Mouse (Mus musculus): ENCODE data around the gene Fam168a. TPM values are rescaled to one million over a fixed set of nuclear protein-coding genes. Genes with fewer than 3 reads are reported as not detected.
"Not testable (repeated sequence)": the region's sequence is repeated elsewhere in the genome, so short reads cannot be mapped to it uniquely, and the experiment has no call there.

The Fam168a gene
- polyA plus RNA-seq, 1 experiment from 2014 or later: 45.7 TPM

DNA sequence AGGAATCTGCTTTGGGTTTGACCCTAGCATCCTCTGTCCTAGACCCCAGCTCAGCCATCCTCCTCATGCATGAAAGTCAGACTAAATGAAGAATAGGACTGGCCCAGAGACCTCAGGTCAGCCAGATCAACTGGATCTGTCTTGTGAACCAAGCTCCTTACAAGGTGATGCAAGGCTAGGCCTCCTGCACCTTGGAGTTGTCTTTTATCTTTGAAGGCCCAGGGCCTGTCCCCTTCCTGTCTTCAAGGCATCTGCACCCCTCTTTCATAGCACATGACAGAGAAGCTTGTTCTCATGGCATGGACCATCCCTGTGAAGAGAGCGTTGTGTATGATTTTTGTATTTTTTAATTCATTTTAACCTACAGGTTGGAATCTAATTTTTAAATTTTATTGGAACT, 134.5 kb downstream of the Fam168a start:
- ATAC-seq (ENCODE audit: low read depth): no peak
- H3K4me1 ChIP-seq (replicated peaks; ENCODE audit: control insufficient read depth, insufficient read depth, low read length): peaks cover 4% of the 10 kb centered on the region; the same call in 1 of the 2 replicates
- 91% methylated on average over 1 of the region's 1 CpGs for WGBS

DNA sequence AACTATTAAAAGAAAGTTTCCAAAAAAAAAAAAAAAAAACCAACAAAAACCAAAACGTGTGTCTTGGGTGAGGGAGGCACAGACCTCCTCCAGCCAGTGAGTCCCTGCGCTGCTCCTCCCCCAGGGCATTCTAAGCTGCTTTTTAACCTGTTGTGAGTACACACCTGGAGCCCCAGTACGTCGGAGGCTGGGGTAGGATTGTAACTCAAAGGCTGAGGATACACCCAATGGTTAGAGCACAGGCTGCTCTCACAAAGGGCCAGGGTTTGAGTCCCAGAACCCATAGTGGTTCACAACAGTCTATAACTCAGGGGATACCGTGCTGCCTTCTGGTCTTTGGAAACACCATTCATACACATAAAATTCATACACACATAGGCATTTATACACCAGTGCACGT, 135.2 kb downstream of the Fam168a start:
- Histone ChIP-seq H3K4me1 (replicated peaks; ENCODE audit: control insufficient read depth, insufficient read depth, low read length) (peaks cover 4% of the 10 kb centered on the region; the same call in 1 of the 2 replicates), H3K4me3 (ENCODE audit: low read length) (no peak overlapping the region)

More for the DNA sequence above, 134.5 kb downstream of the Fam168a start:
- no peak overlapping the region for H3K9ac ChIP-seq (ENCODE audit: low read length)
- H3K27ac ChIP-seq (ENCODE audit: low read length): no peak overlapping the region
- no peaks in the 10 kb centered on the region for H3K27me3 ChIP-seq (ENCODE audit: control insufficient read depth, insufficient read depth, low read depth, low read length)
- no peak overlapping the region for H3K4me3 ChIP-seq (ENCODE audit: low read length)
- H3K4me2 ChIP-seq (ENCODE audit: low read depth, low read length): no peak overlapping the region
- H3K36me3 ChIP-seq (ENCODE audit: control insufficient read depth, insufficient read depth, low read length): peaks cover 5% of the 10 kb centered on the region
- no peaks in the 10 kb centered on the region for H3K9me3 ChIP-seq (ENCODE audit: control insufficient read depth, low read length)

DNA sequence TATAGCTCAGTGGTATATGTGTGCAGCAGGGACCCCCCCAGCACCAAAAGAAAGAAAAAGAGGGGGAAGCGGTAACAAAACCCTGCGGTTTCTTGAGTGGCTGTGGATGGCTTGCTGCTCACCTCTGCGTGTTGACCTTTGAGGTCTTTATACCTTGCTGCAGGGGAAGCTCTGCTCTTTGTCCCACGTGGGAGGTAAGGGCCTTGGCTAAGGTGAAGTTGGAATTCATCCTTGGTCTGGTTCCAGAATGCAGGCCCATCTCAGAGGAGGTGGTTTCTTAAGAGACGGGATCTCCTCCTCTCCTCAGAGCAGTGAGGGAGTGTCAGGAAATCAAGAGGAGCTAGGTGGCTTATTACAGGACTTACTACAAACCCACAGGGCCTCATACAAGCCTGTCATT, 135.7 kb downstream of the Fam168a start:
- Histone ChIP-seq H3K4me1 (replicated peaks; ENCODE audit: control insufficient read depth, insufficient read depth, low read length) (peaks cover 4% of the 10 kb centered on the region; the same call in 1 of the 2 replicates), H3K9ac (ENCODE audit: low read length) (no peak overlapping the region), H3K4me3 (ENCODE audit: low read length) (no peak overlapping the region), H3K9me3 (ENCODE audit: control insufficient read depth, low read length) (no peaks in the 10 kb centered on the region), H3K4me2 (ENCODE audit: low read depth, low read length) (no peak overlapping the region), H3K36me3 (ENCODE audit: control insufficient read depth, insufficient read depth, low read length) (peaks cover 2% of the 10 kb centered on the region; the same call in 1 of the 2 replicates), H3K27me3 (ENCODE audit: control insufficient read depth, insufficient read depth, low read depth, low read length) (no peaks in the 10 kb centered on the region), H3K27ac (ENCODE audit: low read length) (no peak overlapping the region)
- no peak for ATAC-seq (ENCODE audit: low read depth)
- 82% methylated on average over 5 of the region's 5 CpGs for WGBS

More for the DNA sequence above, 135.2 kb downstream of the Fam168a start:
- no peak for ATAC-seq (ENCODE audit: low read depth)
- Histone ChIP-seq H3K27me3 (ENCODE audit: control insufficient read depth, insufficient read depth, low read depth, low read length) (no peaks in the 10 kb centered on the region), H3K27ac (ENCODE audit: low read length) (no peak overlapping the region), H3K9ac (ENCODE audit: low read length) (no peak overlapping the region), H3K9me3 (ENCODE audit: control insufficient read depth, low read length) (no peaks in the 10 kb centered on the region), H3K36me3 (ENCODE audit: control insufficient read depth, insufficient read depth, low read length) (peaks cover 5% of the 10 kb centered on the region), H3K4me2 (ENCODE audit: low read depth, low read length) (no peak overlapping the region)
- WGBS: 85% methylated on average over 6 of the region's 6 CpGs

DNA sequence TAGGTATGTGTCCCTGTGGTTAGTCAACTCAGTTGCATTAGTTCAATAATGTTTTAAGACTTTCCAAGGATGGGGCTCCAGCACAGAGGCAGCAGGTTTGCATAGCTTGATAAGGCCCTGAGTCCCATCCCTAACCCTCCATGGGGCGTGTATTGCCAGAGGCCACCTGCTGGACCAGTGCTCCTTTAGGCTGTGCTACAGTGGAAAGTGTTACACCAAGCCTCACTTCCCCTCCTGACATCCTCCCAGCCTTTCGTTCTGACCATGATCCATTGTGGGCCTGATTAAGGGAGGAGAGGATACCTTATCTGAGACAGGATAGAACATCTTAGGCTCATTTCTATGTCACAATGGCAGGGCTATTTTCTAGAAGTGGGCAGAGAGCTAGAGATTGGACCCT, 137.4 kb downstream of the Fam168a start:
- no peak for ATAC-seq (ENCODE audit: low read depth)
- H3K27ac ChIP-seq (ENCODE audit: low read length): no peak overlapping the region

DNA sequence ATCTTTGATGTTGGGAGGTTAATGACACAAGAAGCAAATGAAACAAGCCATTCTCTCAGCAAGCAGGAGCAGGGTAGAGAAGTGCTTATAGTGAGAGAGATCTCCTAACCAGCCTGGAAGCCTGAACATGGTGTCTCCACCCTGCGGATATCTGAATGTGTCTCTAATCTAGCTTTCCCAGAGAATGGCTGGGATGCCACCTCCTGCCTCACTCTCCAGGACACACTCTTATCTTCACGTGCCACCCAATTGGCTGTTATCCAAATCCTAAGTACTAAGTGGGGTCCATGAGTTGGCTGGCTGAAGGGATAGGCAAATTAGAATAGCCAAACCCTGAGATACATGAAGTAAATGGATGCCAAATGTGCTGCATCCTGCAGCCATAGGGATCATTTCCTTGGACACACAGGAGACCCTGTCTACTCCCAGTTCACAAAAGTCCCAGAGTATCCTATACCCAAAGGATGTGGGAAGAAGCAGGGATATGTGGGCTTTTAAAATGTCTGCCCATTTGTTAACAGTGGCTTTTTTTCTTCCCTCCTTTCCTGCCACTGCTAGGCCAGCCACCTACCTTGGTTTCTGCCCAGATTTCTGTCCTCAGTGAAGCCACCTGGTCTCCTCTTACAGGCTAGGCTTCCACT, 138.1 kb downstream of the Fam168a start:
- H3K27me3 ChIP-seq (ENCODE audit: control insufficient read depth, insufficient read depth, low read depth, low read length): no peaks in the 10 kb centered on the region
- H3K4me1 ChIP-seq (replicated peaks; ENCODE audit: control insufficient read depth, insufficient read depth, low read length): peaks cover 4% of the 10 kb centered on the region; the same call in 1 of the 2 replicates
- no peak overlapping the region for H3K9ac ChIP-seq (ENCODE audit: low read length)
- H3K4me2 ChIP-seq (ENCODE audit: low read depth, low read length): no peak overlapping the region
- 47% methylated on average over 2 of the region's 2 CpGs for WGBS
- H3K9me3 ChIP-seq (ENCODE audit: control insufficient read depth, low read length): no peaks in the 10 kb centered on the region
- no peak overlapping the region for H3K27ac ChIP-seq (ENCODE audit: low read length)
- H3K36me3 ChIP-seq (ENCODE audit: control insufficient read depth, insufficient read depth, low read length): no peaks in the 10 kb centered on the region
- H3K4me3 ChIP-seq (ENCODE audit: low read length): no peak overlapping the region
- no peak for ATAC-seq (ENCODE audit: low read depth)

More for the DNA sequence above, 137.4 kb downstream of the Fam168a start:
- H3K36me3 ChIP-seq (ENCODE audit: control insufficient read depth, insufficient read depth, low read length): no peaks in the 10 kb centered on the region
- no peaks in the 10 kb centered on the region for H3K27me3 ChIP-seq (ENCODE audit: control insufficient read depth, insufficient read depth, low read depth, low read length)
- H3K9me3 ChIP-seq (ENCODE audit: control insufficient read depth, low read length): no peaks in the 10 kb centered on the region
- no peak overlapping the region for H3K4me2 ChIP-seq (ENCODE audit: low read depth, low read length)
- no peak overlapping the region for H3K9ac ChIP-seq (ENCODE audit: low read length)
- no peak overlapping the region for H3K4me3 ChIP-seq (ENCODE audit: low read length)
- WGBS: 79% methylated on average over 2 of the region's 2 CpGs
- H3K4me1 ChIP-seq (replicated peaks; ENCODE audit: control insufficient read depth, insufficient read depth, low read length): peaks cover 4% of the 10 kb centered on the region; the same call in 1 of the 2 replicates

DNA sequence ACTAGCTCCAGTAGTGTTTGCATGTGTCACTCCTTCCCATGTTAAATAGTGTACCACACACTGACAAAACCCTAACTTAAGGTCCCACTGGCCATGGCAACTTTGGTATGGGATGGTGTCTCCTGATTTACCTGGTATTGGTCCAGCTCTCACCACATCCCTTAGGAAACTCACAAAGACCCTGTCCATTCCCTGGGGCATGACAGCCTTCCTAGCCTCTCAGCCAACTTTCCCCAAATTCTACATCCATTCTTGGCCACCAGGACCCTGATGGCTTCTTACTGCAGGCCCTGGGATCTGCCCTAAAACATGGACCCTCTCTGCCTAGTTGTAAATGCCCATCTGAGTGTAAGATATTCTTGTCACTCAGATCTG, 138.6 kb downstream of the Fam168a start:
- Histone ChIP-seq H3K4me2 (ENCODE audit: low read depth, low read length) (no peak overlapping the region), H3K9me3 (ENCODE audit: control insufficient read depth, low read length) (no peaks in the 10 kb centered on the region), H3K27ac (ENCODE audit: low read length) (peak overlapping the region; percentile 26; the same call in 1 of the 2 replicates), H3K27me3 (ENCODE audit: control insufficient read depth, insufficient read depth, low read depth, low read length) (no peaks in the 10 kb centered on the region), H3K36me3 (ENCODE audit: control insufficient read depth, insufficient read depth, low read length) (no peaks in the 10 kb centered on the region), H3K4me1 (replicated peaks; ENCODE audit: control insufficient read depth, insufficient read depth, low read length) (peaks cover 4% of the 10 kb centered on the region; the same call in 1 of the 2 replicates), H3K9ac (ENCODE audit: low read length) (no peak overlapping the region), H3K4me3 (ENCODE audit: low read length) (no peak overlapping the region)
- ATAC-seq (ENCODE audit: low read depth): no peak

DNA sequence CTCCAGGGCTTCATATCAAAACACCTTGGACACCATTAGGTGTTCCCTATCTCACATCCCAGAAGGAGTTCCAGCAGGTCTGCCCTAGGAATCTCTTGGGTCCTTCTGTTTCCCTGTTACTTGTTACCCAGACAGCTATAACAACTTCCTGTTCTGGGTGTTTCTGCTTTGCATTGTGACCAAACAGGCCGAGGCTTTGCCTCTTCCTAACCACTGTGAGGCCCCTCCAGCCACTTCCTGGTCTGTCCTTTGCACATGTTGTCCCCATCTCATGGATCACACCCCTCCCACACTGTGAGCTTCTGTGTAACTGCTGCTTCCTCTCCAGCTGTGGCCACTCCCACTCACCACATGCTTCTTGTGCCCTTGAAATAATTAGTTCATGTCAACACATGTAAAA, 139.0 kb downstream of the Fam168a start:
- ATAC-seq (ENCODE audit: low read depth): peak; percentile 80
- Histone ChIP-seq H3K9me3 (ENCODE audit: control insufficient read depth, low read length) (no peaks in the 10 kb centered on the region), H3K9ac (ENCODE audit: low read length) (no peak overlapping the region), H3K4me1 (replicated peaks; ENCODE audit: control insufficient read depth, insufficient read depth, low read length) (peaks cover 4% of the 10 kb centered on the region; the same call in 1 of the 2 replicates), H3K27me3 (ENCODE audit: control insufficient read depth, insufficient read depth, low read depth, low read length) (no peaks in the 10 kb centered on the region), H3K36me3 (ENCODE audit: control insufficient read depth, insufficient read depth, low read length) (no peaks in the 10 kb centered on the region), H3K4me3 (ENCODE audit: low read length) (no peak overlapping the region), H3K27ac (ENCODE audit: low read length) (peak overlapping the region; percentile 26; the same call in 1 of the 2 replicates), H3K4me2 (ENCODE audit: low read depth, low read length) (no peak overlapping the region)
- 21% methylated on average over 1 of the region's 1 CpGs for WGBS

DNA sequence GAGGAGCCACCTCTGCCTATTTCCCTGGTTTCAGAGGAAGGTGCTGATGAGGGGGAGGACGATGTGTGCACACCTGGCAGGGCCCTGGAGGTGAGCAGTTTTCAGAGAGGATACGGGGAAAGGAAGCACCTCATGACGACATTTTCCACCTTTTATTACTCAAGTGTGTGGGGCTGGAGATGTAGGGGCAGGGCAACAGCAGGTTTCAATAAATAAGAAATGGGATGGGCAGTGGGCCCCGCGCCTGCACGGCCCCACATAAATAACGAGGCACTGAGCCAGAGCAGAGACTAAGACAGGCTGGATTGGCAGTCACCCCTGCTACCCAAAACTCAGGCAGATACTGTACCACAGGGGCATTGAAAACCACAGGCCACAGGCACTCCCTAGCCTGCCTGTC, 139.6 kb downstream of the Fam168a start:
- not testable (repeated sequence) for H3K4me1 ChIP-seq (replicated peaks; ENCODE audit: control insufficient read depth, insufficient read depth, low read length)

DNA sequence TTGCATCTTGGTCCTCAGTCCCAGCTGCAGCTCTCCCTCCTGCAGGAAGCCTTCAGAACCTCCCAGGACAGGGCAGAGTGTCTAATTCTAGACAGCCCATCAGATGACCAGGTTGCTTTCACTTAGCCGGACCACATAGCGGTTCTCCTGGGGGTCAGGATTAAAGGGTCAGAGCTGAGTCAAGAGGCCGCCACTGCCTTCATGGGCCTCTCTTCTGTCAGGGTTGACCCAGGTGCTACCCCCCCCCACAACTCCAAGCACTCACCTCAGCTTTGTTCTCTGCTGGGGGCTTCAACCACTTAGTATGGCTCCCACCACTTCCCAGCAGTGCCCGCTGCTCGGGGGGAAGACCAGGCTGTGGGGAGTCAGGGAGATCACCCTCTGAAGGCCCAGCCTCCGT, 140.7 kb downstream of the Fam168a start:
- no peaks in the 10 kb centered on the region for H3K27me3 ChIP-seq (ENCODE audit: control insufficient read depth, insufficient read depth, low read depth, low read length)
- no peak overlapping the region for H3K9ac ChIP-seq (ENCODE audit: low read length)
- H3K4me1 ChIP-seq (replicated peaks; ENCODE audit: control insufficient read depth, insufficient read depth, low read length): peaks cover 12% of the 10 kb centered on the region
- no peaks in the 10 kb centered on the region for H3K36me3 ChIP-seq (ENCODE audit: control insufficient read depth, insufficient read depth, low read length)
- no peak for ATAC-seq (ENCODE audit: low read depth)
- no peak overlapping the region for H3K27ac ChIP-seq (ENCODE audit: low read length)
- H3K4me3 ChIP-seq (ENCODE audit: low read length): no peak overlapping the region
- H3K9me3 ChIP-seq (ENCODE audit: control insufficient read depth, low read length): no peaks in the 10 kb centered on the region
- no peak overlapping the region for H3K4me2 ChIP-seq (ENCODE audit: low read depth, low read length)
- 86% methylated on average over 6 of the region's 6 CpGs for WGBS

More for the DNA sequence above, 139.6 kb downstream of the Fam168a start:
- not testable (repeated sequence) for H3K27me3 ChIP-seq (ENCODE audit: control insufficient read depth, insufficient read depth, low read depth, low read length); H3K9me3 ChIP-seq (ENCODE audit: control insufficient read depth, low read length); H3K27ac ChIP-seq (ENCODE audit: low read length); H3K4me2 ChIP-seq (ENCODE audit: low read depth, low read length); H3K9ac ChIP-seq (ENCODE audit: low read length); ATAC-seq (ENCODE audit: low read depth); H3K36me3 ChIP-seq (ENCODE audit: control insufficient read depth, insufficient read depth, low read length); H3K4me3 ChIP-seq (ENCODE audit: low read length)
- WGBS: 64% methylated on average over 7 of the region's 7 CpGs
